Mouse (Mus musculus) ES-E14 (cell line): Measurements from ENCODE around the gene Selenon. TPM values are rescaled to one million over a fixed set of nuclear protein-coding genes. Genes with fewer than 3 reads are reported as not detected.

Experiments
- DNase-seq: peaks from one replicate; pipeline ENCODE4 v3.0.0-alpha.2; 2013; ENCODE audit warnings: low read depth, low spot score
- H3K27ac ChIP-seq: 2 replicates; pipeline ENCODE4 v1.5.1; 2012; ENCODE audit warnings: low read depth, mild to moderate bottlenecking, low read length, moderate library complexity, mixed read lengths; ENCODE audit not compliant: poor library complexity, insufficient read depth, severe bottlenecking
- H3K36me3 ChIP-seq: 2 replicates; pipeline ENCODE4 v1.6.1; 2012; ENCODE audit warnings: mild to moderate bottlenecking, low read length, moderate library complexity, mixed read lengths; ENCODE audit not compliant: control insufficient read depth, poor library complexity, insufficient read depth, severe bottlenecking
- H3K4me1 ChIP-seq, 2 experiments: fragments of 150-350 bp in 1 of 2; sonication (generic) in 1 of 2; 2 replicates each; pipeline ENCODE4 v1.6.1; 2012; ENCODE audit warnings: low read length in 2 of 2, mild to moderate bottlenecking in 1 of 2, mixed read lengths in 1 of 2; ENCODE audit not compliant: control insufficient read depth in 2 of 2, insufficient read depth in 2 of 2, poor library complexity in 1 of 2
- H3K4me3 ChIP-seq, 2 experiments: fragments of 150-350 bp in 1 of 2; sonication (generic) in 1 of 2; 2 replicates each; pipeline ENCODE4 v1.5.1; 2012; ENCODE audit warnings: low read length in 2 of 2, low read depth in 1 of 2, mild to moderate bottlenecking in 1 of 2, mixed read lengths in 1 of 2; ENCODE audit not compliant: insufficient read depth in 1 of 2, poor library complexity in 1 of 2, severe bottlenecking in 1 of 2
- H3K9ac ChIP-seq: 2 replicates; pipeline ENCODE4 v1.6.1; 2012; ENCODE audit warnings: low read depth, mild to moderate bottlenecking, low read length, mixed read lengths; ENCODE audit not compliant: poor library complexity, insufficient read depth, severe bottlenecking
- H3K9me3 ChIP-seq: fragments of 150-350 bp; sonication (generic); 2 replicates; pipeline ENCODE4 v1.6.1; 2012; ENCODE audit warnings: low read depth, mild to moderate bottlenecking, low read length; ENCODE audit not compliant: control insufficient read depth, insufficient read depth
- CHD2 ChIP-seq: IDR thresholded peaks from 2 replicates; pipeline ENCODE4 v1.6.1; 2014; ENCODE audit warnings: mild to moderate bottlenecking, low read depth, low read length, inconsistent platforms
- HCFC1 ChIP-seq: IDR thresholded peaks from 2 replicates; pipeline ENCODE4 v1.6.1; 2012; ENCODE audit warnings: low read length, inconsistent platforms, borderline replicate concordance; ENCODE audit not compliant: insufficient read depth
- MAFK ChIP-seq: IDR thresholded peaks from 2 replicates; pipeline ENCODE4 v1.6.1; 2014; ENCODE audit warnings: mild to moderate bottlenecking, low read depth, low read length, inconsistent platforms; ENCODE audit not compliant: insufficient read depth
- ZC3H11A ChIP-seq: IDR thresholded peaks from 2 replicates; pipeline ENCODE4 v1.6.1; 2012; ENCODE audit warnings: low read depth, mild to moderate bottlenecking, inconsistent platforms, low read length, borderline replicate concordance
- ZNF384 ChIP-seq: IDR thresholded peaks from 2 replicates; pipeline ENCODE4 v1.6.1; 2012; ENCODE audit warnings: low read depth, low read length, inconsistent platforms
- in situ Hi-C, 2 experiments: fragments of 600-800 bp; cut with MboI; formaldehyde crosslinking; loops; one replicate each; pipeline ENCODE4 v1.15.1; 2025; ENCODE audit warnings: low sequenced_read_pairs in 2 of 2, inconsistent platforms in 1 of 2; ENCODE audit not compliant: unreplicated experiment in 2 of 2
- total RNA-seq: library from RNA; depleted of rRNA; stranded (reverse); fragments of 300-350 nt; gene quantifications from 2 replicates; pipeline ENCODE4 v1.2.3, GENCODE M21; 2012

Selenon gene
- total RNA-seq, 1 experiment = 8.3 TPM

DNA sequence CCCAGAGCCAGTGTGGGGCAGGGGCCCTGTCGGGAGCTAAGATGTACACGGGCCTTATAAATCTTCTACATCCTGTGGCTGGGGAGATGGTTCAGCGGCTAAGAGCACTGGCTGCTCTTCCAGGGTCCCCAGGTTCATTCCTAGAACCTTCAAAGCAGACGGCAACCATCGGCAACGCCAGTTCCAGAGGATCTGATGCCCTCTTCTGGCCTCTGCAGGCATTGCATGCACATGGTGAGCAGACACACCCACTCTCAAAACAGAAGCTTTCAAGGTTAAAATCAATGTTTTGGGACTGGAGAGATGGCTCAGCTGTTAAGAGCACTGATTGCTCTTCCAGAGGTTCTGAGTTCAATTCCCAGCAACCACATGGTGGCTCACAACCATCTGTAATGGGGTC, 17.2 kb upstream of the Selenon start:
- peak; percentile 44 for DNase-seq
- in situ Hi-C loops = no loop called here
- H3K27ac ChIP-seq = no peak overlapping the region
- no peaks in the 10 kb centered on the region for H3K36me3 ChIP-seq
- H3K4me1 ChIP-seq = peaks cover 0 to 2% of the 10 kb centered on the region in 2 experiments; a peak in 2 of 4 replicates
- no peak overlapping the region for H3K4me3 ChIP-seq
- H3K9ac ChIP-seq = no peak overlapping the region
- TF ChIP-seq ZC3H11A = peak; percentile 7; the same call in 1 of the 2 replicates
- no peak for TF ChIP-seq ZNF384
- no peak for TF ChIP-seq MAFK
- H3K9me3 ChIP-seq = no peaks in the 10 kb centered on the region

DNA sequence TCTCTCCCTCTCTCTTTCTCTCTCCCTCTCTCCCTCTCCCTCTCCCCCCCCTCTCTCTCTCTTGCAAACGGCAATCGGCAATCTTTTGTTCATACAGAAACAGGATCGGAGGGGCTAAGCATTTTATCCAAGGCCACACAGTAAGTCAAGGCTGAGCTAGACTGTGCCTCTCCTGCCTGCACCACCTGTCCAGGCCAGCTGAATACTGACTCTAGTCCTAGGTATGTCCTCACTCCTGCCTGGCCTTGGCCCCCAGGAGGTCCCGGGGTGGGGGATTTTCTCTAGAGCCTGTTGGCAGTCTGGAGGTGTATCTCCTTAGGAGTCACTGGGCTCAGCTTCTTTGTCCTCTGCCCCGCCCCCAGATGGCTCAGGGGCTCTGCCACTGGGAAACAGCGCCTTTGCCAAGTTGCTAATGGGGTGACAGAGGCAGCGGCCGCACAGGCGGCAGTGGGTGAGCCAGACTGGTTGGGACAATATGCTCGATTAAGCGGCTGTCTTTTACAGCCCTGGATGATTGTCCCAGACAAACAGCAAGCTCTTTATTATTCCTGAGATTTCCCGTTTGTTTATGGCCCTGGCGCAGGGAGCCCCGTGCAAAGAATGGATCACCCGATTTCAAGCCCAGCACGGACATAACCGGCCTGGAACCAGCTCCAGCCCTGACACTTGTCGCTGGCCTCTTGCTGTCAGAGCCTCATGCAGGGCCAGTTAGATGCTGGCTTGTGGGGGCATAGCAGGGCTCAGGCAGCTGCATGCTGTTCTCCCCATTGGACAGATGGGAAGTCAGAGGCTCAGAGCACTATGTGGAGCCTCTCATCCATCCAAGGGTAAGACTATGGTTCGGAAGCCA, 15.6 kb upstream of the Selenon start:
- no peak for DNase-seq

DNA sequence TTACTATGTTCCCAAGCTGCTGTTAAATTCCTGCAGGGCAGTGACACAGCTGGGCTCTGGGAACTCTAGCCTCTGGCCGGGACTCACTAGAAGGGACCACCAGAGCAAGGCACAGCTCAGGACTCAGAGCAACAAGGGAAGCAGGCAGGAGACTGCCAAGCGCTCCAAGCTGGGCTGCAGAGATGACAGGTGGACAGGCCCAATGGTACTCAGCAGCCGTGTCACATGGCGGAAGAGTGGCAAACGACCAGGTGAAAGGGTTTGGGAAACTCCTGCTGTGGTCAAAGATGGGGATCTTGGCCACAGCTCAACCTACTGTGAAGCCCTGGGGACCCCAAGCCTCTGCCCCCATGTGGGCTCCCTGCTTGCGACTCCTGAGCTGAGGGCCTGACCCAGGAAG, 12.1 kb upstream of the Selenon start:
- H3K36me3 ChIP-seq = peaks cover 2% of the 10 kb centered on the region; the same call in 1 of the 2 replicates
- DNase-seq = no peak
- in situ Hi-C loops = no loop called here
- peaks cover 0 to 2% of the 10 kb centered on the region in 2 experiments; a peak in 2 of 4 replicates for H3K4me1 ChIP-seq
- no peak overlapping the region for H3K27ac ChIP-seq
- TF ChIP-seq MAFK = no peak
- TF ChIP-seq ZC3H11A = no peak
- TF ChIP-seq CHD2 = no peak
- no peak for TF ChIP-seq HCFC1
- no peak for TF ChIP-seq ZNF384
- no peak overlapping the region for H3K9ac ChIP-seq
- no peaks in the 10 kb centered on the region for H3K9me3 ChIP-seq
- no peak overlapping the region for H3K4me3 ChIP-seq

More for the DNA sequence above, 15.6 kb upstream of the Selenon start:
- Histone ChIP-seq H3K9ac (no peak overlapping the region), H3K36me3 (peaks cover 2% of the 10 kb centered on the region; the same call in 1 of the 2 replicates), H3K9me3 (no peaks in the 10 kb centered on the region), H3K4me3 (no peak overlapping the region), H3K4me1 (peaks cover 0 to 2% of the 10 kb centered on the region in 2 experiments; a peak in 2 of 4 replicates), H3K27ac (no peak overlapping the region)
- TF ChIP-seq HCFC1 = no peak
- no peak for TF ChIP-seq ZC3H11A
- TF ChIP-seq CHD2 = no peak
- no peak for TF ChIP-seq MAFK
- no peak for TF ChIP-seq ZNF384
- in situ Hi-C loops = no loop called here

DNA sequence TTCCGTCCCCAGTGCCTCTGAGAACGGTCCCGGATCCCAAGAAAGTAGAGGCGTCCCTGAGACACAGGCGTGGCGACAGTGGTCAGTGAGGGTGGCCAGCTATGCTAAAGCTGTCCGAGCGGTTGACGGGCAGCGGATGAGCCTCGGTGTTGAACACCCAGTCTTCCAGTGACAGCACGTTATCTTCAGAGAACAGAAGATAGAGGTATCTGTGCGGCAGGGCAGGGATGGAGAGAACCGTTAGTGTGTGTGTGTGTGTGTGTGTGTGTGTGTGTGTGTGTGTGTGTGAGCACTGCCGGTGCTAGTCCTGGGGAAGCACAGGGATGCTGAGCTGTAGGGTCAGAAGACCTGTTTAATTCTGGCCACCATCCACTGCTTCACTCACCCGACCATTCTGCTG, 11.7 kb upstream of the Selenon start:
- Histone ChIP-seq H3K36me3 (peaks cover 2% of the 10 kb centered on the region; the same call in 1 of the 2 replicates), H3K9ac (no peak overlapping the region), H3K27ac (no peak overlapping the region), H3K4me3 (no peak overlapping the region), H3K4me1 (peaks cover 0 to 2% of the 10 kb centered on the region in 2 experiments; a peak in 2 of 4 replicates), H3K9me3 (no peaks in the 10 kb centered on the region)
- in situ Hi-C loops = no loop called here
- DNase-seq = no peak
- TF ChIP-seq ZNF384 (no peak), ZC3H11A (no peak), MAFK (no peak), CHD2 (no peak), HCFC1 (no peak)
